Mouse (Mus musculus) neural tube, embryonic 12.5 days (tissue): ENCODE results near the gene Fanca. TPM values are rescaled to one million over a fixed set of nuclear protein-coding genes. Genes with fewer than 3 reads are reported as not detected.
A peak's percentile ranks its signal among the peaks of the same experiment; 100 is the strongest.

Experiments used
- ATAC-seq: fragments of 200-750 bp; cut with Nextera tagmentation; 2 replicates; pipeline ENCODE4 v1.8.0; 2017; ENCODE audit warnings: low read depth, mild to moderate bottlenecking, moderate TSS enrichment, moderate library complexity; ENCODE audit not compliant: low FRiP score
- H3K27ac ChIP-seq: fragments of 300-500 bp; sonication (generic); 2 replicates; pipeline ENCODE4 v1.5.1; 2016
- H3K27me3 ChIP-seq: fragments of 300-500 bp; sonication (generic); replicated peaks from 2 replicates; pipeline ENCODE4 v1.6.1; 2016; ENCODE audit warnings: mild to moderate bottlenecking
- H3K36me3 ChIP-seq: fragments of 300-500 bp; sonication (generic); 2 replicates; pipeline ENCODE4 v1.6.1; 2016; ENCODE audit warnings: mild to moderate bottlenecking
- H3K4me1 ChIP-seq: fragments of 300-500 bp; sonication (generic); 2 replicates; pipeline ENCODE4 v1.6.1; 2016
- H3K4me2 ChIP-seq: fragments of 300-500 bp; sonication (generic); replicated peaks from 2 replicates; pipeline ENCODE4 v1.6.1; 2016; ENCODE audit warnings: mild to moderate bottlenecking
- H3K4me3 ChIP-seq: fragments of 300-500 bp; sonication (generic); 2 replicates; pipeline ENCODE4 v1.5.1; 2016
- H3K9ac ChIP-seq: fragments of 300-500 bp; sonication (generic); 2 replicates; pipeline ENCODE4 v1.6.1; 2016; ENCODE audit warnings: mild to moderate bottlenecking
- H3K9me3 ChIP-seq: fragments of 300-500 bp; sonication (generic); 2 replicates; pipeline ENCODE4 v1.6.1; 2016; ENCODE audit warnings: mild to moderate bottlenecking
- WGBS: fragments of 180-500 bp; shearing (Covaris S2); methylation state at CpG from one replicate; pipeline ENCODE4 v1.1.7; 2016; 5-methylcytosine and 5-hydroxymethylcytosine counted together
- polyA plus RNA-seq: library from polyadenylated mRNA; unstranded; fragments of >200 nt; fragmentation: Nextera tagmentation; extraction: Ambion mirVana; gene quantifications from 2 replicates; pipeline ENCODE4 v1.2.1, GENCODE M21; 2016

Fanca gene
- polyA plus RNA-seq, 1 experiment from 2014 or later = 24.6 TPM

GRCm38 (mm10) chr8:123329350-123329749 is 11.0 kb upstream of the Fanca start:
- Histone ChIP-seq H3K9ac (no peak overlapping the region), H3K4me2 (no peak overlapping the region), H3K36me3 (no peaks in the 10 kb centered on the region), H3K9me3 (no peaks in the 10 kb centered on the region), H3K27me3 (no peaks in the 10 kb centered on the region), H3K4me1 (peaks cover 12% of the 10 kb centered on the region), H3K27ac (no peak overlapping the region), H3K4me3 (no peak overlapping the region)
- no peak for ATAC-seq
- 91% methylated on average over 4 of the region's 4 CpGs for WGBS

GRCm38 (mm10) chr8:123328552-123328951 is 10.2 kb upstream of the Fanca start:
- Histone ChIP-seq H3K4me2 (no peak overlapping the region), H3K36me3 (no peaks in the 10 kb centered on the region), H3K9me3 (no peaks in the 10 kb centered on the region), H3K4me1 (0 out of 2 replicates have a peak, but pooled peaks cover 5% of the 10 kb centered on the region), H3K9ac (no peak overlapping the region), H3K27ac (no peak overlapping the region), H3K4me3 (no peak overlapping the region), H3K27me3 (no peaks in the 10 kb centered on the region)
- 96% methylated on average over 2 of the region's 2 CpGs for WGBS
- ATAC-seq = no peak

GRCm38 (mm10) chr8:123319522-123320164 is 1.3 kb upstream of the Fanca start:
- ATAC-seq = no peak
- Histone ChIP-seq H3K9me3 (no peaks in the 10 kb centered on the region), H3K4me2 (no peak overlapping the region), H3K4me1 (peaks cover 15% of the 10 kb centered on the region), H3K36me3 (no peaks in the 10 kb centered on the region), H3K4me3 (no peak overlapping the region), H3K9ac (no peak overlapping the region), H3K27ac (no peak overlapping the region), H3K27me3 (no peaks in the 10 kb centered on the region)
- 37% methylated on average over 7 of the region's 7 CpGs for whole genome bisulfite sequencing

GRCm38 (mm10) chr8:123317781-123318466 is 452 bp downstream of the Fanca start:
- Histone ChIP-seq H3K4me1 (peaks cover 15% of the 10 kb centered on the region), H3K36me3 (no peaks in the 10 kb centered on the region), H3K4me2 (peak overlapping the region; percentile 80), H3K4me3 (peak overlapping the region; percentile 57), H3K9ac (peak overlapping the region; percentile 64), H3K27me3 (no peaks in the 10 kb centered on the region), H3K9me3 (no peaks in the 10 kb centered on the region), H3K27ac (no peak overlapping the region)
- peak; percentile 76 for ATAC-seq
- WGBS = 9% methylated on average over 21 of the region's 21 CpGs

- ATAC-seq = no peak
- no peak overlapping the region for H3K27ac ChIP-seq
- H3K27me3 ChIP-seq = no peaks in the 10 kb centered on the region
- no peaks in the 10 kb centered on the region for H3K9me3 ChIP-seq
- H3K36me3 ChIP-seq = peaks cover 32% of the 10 kb centered on the region
- H3K4me3 ChIP-seq = no peak overlapping the region
- no peak overlapping the region for H3K9ac ChIP-seq
- 74% methylated on average over 4 of the region's 4 CpGs for WGBS
- no peak overlapping the region for H3K4me2 ChIP-seq
- no peaks in the 10 kb centered on the region for H3K4me1 ChIP-seq
Observed at GRCm38 (mm10) chr8:123308738-123309137, 9.6 kb downstream of the Fanca start.

- 94% methylated on average over 11 of the region's 11 CpGs for WGBS
- Histone ChIP-seq H3K9me3 (no peaks in the 10 kb centered on the region), H3K4me3 (no peak overlapping the region), H3K27ac (no peak overlapping the region), H3K36me3 (peaks cover 20% of the 10 kb centered on the region), H3K4me1 (no peaks in the 10 kb centered on the region), H3K4me2 (no peak overlapping the region), H3K27me3 (no peaks in the 10 kb centered on the region), H3K9ac (no peak overlapping the region)
- no peak for ATAC-seq
Observed at GRCm38 (mm10) chr8:123298301-123298700, 20.1 kb downstream of the Fanca start.

GRCm38 (mm10) chr8:123292785-123293184 is 25.6 kb downstream of the Fanca start:
- Histone ChIP-seq H3K36me3 (peaks cover 47% of the 10 kb centered on the region), H3K9me3 (no peaks in the 10 kb centered on the region), H3K9ac (no peak overlapping the region), H3K4me2 (no peak overlapping the region), H3K4me3 (no peak overlapping the region), H3K27me3 (no peaks in the 10 kb centered on the region), H3K4me1 (no peaks in the 10 kb centered on the region), H3K27ac (no peak overlapping the region)
- 86% methylated on average over 2 of the region's 2 CpGs for WGBS
- no peak for ATAC-seq

- Histone ChIP-seq H3K36me3 (peaks cover 50% of the 10 kb centered on the region), H3K4me2 (no peak overlapping the region)
- whole genome bisulfite sequencing = 90% methylated on average over 3 of the region's 3 CpGs
Observed at GRCm38 (mm10) chr8:123292281-123292680, 26.1 kb downstream of the Fanca start.

GRCm38 (mm10) chr8:123291716-123292115 is 26.7 kb downstream of the Fanca start:
- Histone ChIP-seq H3K4me3 (no peak overlapping the region), H3K4me2 (no peak overlapping the region), H3K9ac (no peak overlapping the region), H3K36me3 (peaks cover 50% of the 10 kb centered on the region), H3K27me3 (no peaks in the 10 kb centered on the region), H3K4me1 (no peaks in the 10 kb centered on the region), H3K9me3 (no peaks in the 10 kb centered on the region), H3K27ac (no peak overlapping the region)
- no peak for ATAC-seq
- WGBS = 92% methylated on average over 8 of the region's 8 CpGs

More at GRCm38 (mm10) chr8:123292281-123292680, 26.1 kb downstream of the Fanca start:
- no peak overlapping the region for H3K4me3 ChIP-seq
- H3K27me3 ChIP-seq = no peaks in the 10 kb centered on the region
- H3K4me1 ChIP-seq = no peaks in the 10 kb centered on the region
- no peak overlapping the region for H3K27ac ChIP-seq
- no peak overlapping the region for H3K9ac ChIP-seq
- H3K9me3 ChIP-seq = no peaks in the 10 kb centered on the region
- ATAC-seq = no peak

- ATAC-seq = no peak
- Histone ChIP-seq H3K27ac (no peak overlapping the region), H3K4me2 (no peak overlapping the region), H3K9ac (no peak overlapping the region), H3K36me3 (peaks cover 45% of the 10 kb centered on the region), H3K4me1 (no peaks in the 10 kb centered on the region), H3K9me3 (no peaks in the 10 kb centered on the region), H3K4me3 (no peak overlapping the region), H3K27me3 (no peaks in the 10 kb centered on the region)
- WGBS = 92% methylated on average over 8 of the region's 8 CpGs
Observed at GRCm38 (mm10) chr8:123290679-123291078, 27.7 kb downstream of the Fanca start.

- Histone ChIP-seq H3K4me3 (no peak overlapping the region), H3K27me3 (no peaks in the 10 kb centered on the region), H3K27ac (no peak overlapping the region), H3K4me2 (no peak overlapping the region), H3K36me3 (peaks cover 41% of the 10 kb centered on the region), H3K9me3 (no peaks in the 10 kb centered on the region), H3K4me1 (no peaks in the 10 kb centered on the region), H3K9ac (no peak overlapping the region)
- WGBS = 84% methylated on average over 4 of the region's 4 CpGs
- ATAC-seq = no peak
Observed at GRCm38 (mm10) chr8:123290166-123290565, 28.2 kb downstream of the Fanca start.

- no peak overlapping the region for H3K4me3 ChIP-seq
- H3K9me3 ChIP-seq = no peaks in the 10 kb centered on the region
- no peak overlapping the region for H3K9ac ChIP-seq
- 95% methylated on average over 17 of the region's 17 CpGs for WGBS
- no peak overlapping the region for H3K27ac ChIP-seq
- H3K4me1 ChIP-seq = no peaks in the 10 kb centered on the region
- no peak overlapping the region for H3K4me2 ChIP-seq
- ATAC-seq = no peak
- peaks cover 30% of the 10 kb centered on the region for H3K36me3 ChIP-seq
- no peaks in the 10 kb centered on the region for H3K27me3 ChIP-seq
Observed at GRCm38 (mm10) chr8:123287362-123287761, 31.0 kb downstream of the Fanca start.

GRCm38 (mm10) chr8:123284493-123284892 is 33.9 kb downstream of the Fanca start:
- no peak overlapping the region for H3K27ac ChIP-seq
- no peaks in the 10 kb centered on the region for H3K9me3 ChIP-seq
- H3K27me3 ChIP-seq = no peaks in the 10 kb centered on the region
- no peak overlapping the region for H3K4me3 ChIP-seq
- 94% methylated on average over 5 of the region's 5 CpGs for WGBS
- no peak overlapping the region for H3K9ac ChIP-seq
- peaks cover 25% of the 10 kb centered on the region for H3K36me3 ChIP-seq
- no peaks in the 10 kb centered on the region for H3K4me1 ChIP-seq
- H3K4me2 ChIP-seq = no peak overlapping the region
- ATAC-seq = no peak
